Mouse (Mus musculus) T-cell, adult 2 months (primary cell): ENCODE data around the gene Ap5b1.

Experiments used
- DNase-seq: peaks from one replicate; pipeline ENCODE4 v3.0.0; 2022; ENCODE audit warnings: low spot score

The Ap5b1 gene

DNA sequence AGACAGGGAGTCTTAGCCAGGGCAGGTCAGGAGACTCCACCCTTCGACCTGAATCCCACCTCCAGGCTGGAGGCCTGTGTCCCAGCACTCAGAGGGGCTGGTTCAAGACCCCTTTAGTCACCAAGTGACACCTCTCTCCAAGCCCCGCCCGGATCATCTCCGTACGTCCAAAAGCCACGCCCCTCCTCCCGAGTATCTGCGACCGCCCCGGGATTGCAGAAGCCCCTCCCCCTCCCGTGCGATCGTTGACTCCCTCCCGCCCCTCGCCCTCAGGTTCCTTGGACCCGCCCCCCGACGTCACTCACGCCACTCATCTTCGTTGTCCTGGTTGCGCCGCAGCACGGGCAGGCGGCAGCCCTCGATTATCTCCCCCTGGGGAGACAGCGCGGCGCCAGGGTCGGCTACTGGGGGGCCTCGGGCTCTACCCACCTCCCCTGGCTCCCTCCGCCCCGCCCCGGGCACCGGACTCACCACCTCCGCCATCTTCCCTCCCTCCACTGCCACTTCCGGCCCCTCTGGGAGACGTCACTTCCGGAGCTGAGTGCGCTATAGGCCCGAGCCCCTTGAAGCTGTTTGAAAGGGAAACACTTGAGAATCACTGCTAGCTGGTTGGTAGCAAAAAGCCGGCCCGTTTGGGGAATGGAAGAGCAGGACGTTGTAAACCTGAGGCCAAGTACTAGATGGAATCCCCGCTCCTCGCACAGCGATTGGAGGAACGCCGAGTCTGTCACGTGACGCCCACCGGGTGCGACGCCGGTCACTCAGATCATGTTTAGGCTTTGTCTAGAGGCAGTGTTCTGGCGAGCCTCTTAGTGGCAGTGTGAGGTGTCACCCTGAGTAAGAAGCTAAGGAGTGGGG lies 42.0 kb downstream of the Ap5b1 start, which contains the start of gene Kat5:
Kat5 (minus strand) TSS at position 691 of the 858 bp plus-strand sequence.
- peak; percentile 92 for DNase-seq

DNA sequence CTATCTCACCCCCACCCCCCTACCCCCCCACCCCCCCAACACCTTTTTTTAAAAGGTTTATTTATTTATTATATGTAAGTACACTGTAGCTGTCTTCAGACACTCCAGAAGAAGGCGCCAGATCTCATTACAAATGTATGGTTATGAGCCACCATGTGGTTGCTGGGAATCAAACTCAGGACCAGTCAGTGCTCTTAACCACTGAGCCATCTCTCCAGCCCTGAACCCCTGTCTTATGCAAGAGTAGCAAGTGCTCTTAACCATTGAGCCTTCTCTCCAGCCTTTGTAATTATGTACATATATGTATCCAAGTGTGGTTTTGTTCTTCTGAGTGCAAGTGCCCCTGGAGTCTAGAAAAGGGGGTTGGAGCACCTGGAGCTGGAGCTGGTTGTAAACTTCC lies 44.1 kb downstream of the Ap5b1 start:
- peak; percentile 44 for DNase-seq

DNA sequence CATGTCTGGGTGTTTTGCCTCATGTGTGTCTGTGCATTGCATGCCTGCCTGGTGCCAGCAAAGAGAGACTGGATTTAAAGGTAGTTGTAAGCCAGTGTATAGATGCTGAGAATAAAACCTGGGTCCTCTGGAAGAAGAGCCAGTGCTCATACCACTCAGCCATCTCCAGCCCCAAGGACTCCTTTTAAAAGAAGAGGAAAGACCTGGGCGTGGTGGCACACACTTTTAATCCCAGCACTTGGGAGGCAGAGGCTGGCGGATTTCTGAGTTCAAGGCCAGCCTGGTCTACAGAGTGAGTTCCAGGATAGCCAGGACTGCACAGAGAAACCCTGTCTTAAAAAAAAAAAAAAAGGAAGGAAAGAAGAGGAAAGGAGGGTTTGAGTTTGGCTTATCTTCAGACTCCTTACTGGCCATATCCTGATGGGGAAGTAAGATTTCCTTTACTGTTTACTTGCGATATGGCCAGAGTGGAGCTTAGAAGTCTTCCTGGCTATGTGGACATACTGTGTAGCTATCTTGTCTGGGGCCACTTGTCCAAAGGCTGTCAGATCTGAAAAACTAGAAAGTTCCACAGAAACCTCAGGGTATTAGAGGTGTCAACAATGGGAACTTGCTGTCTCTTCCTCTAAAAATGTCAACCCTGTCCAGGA lies 45.1 kb downstream of the Ap5b1 start:
- no peak for DNase-seq

DNA sequence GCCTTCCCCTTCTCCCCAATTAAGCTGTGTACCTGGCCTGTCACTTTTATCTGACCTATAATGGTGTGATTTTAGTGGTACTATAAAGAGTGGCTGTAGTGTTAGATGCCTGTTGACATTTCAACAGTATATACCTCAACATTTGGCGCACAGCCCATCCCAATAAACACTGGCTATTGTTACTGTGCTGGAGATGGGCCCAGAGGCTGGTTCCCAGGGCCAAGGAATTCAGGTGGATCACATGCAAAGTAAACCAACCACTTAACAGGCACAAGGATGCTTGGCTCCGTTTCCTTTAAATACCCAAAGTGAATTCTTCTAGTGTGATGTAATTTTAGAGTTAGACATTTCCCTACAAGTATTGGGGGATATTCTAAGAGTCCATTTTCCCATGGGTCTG lies 47.1 kb downstream of the Ap5b1 start:
- no peak for DNase-seq

- DNase-seq: no peak
These were observed 52.2 kb downstream of the Ap5b1 start for GRCm38 (mm10) chr19:5620007-5620406.
